8 mouse cellular contexts compared by ENCODE assay signal in genomic region chr14:31656857-31657645, GRCm38 (mm10). TPM values are rescaled to one million over a fixed set of nuclear protein-coding genes. Genes with fewer than 3 reads are reported as not detected.
DNase-seq lines count a peak whose midpoint lies in the region; ATAC-seq and TF ChIP-seq lines count a peak whose summit lies in the region.
"Had no signal": no experiment of that assay in that cellular context is flagged by ENCODE, and none has a peak within 500 bp of the region (broad histone marks: within the 10 kb centered on the region; RNA-seq: fewer than 3 reads in every experiment).

No protein-coding gene starts in this region.

- in situ Hi-C loops in CH12.LX (cut with MboI; ENCODE audit: low pct_ligation_motif_present, low pct_unique_long_range_greater_than_20kb, low sequenced_read_pairs) = loop anchor here (10.0 kb wide), 2 partner anchors 288 to 428 kb away; partner anchors contain the start of genes Dph3 and Oxnad1

- no peaks in the 10 kb centered on the region for H3K79me3 ChIP-seq in C2C12 (ENCODE audit: low read depth)

- 36% methylated on average over 5 of the region's 5 CpGs for WGBS in forebrain, embryonic 14.5 days
- 23% methylated on average over 5 of the region's 5 CpGs for WGBS in intestine, embryonic 16.5 days
- WGBS in liver, postnatal 0 days (ENCODE audit: insufficient replicate concordance) = 19% methylated on average over 5 of the region's 5 CpGs

- no peak overlapping the region for H3K9ac ChIP-seq in CH12.LX (ENCODE audit: insufficient read depth, low read depth)
- no peak overlapping the region for H3K9ac ChIP-seq in forebrain, embryonic 14.5 days (ENCODE audit: low read length)
- H3K9ac ChIP-seq in intestine, embryonic 16.5 days (ENCODE audit: low read depth, low read length) = no peak overlapping the region
- no peak overlapping the region for H3K9ac ChIP-seq in liver, postnatal 0 days (replicated peaks)

- no peak overlapping the region for H3K4me2 ChIP-seq in CH12.LX (ENCODE audit: insufficient read depth, low read depth, poor library complexity, severe bottlenecking)
- H3K4me2 ChIP-seq in forebrain, embryonic 14.5 days (ENCODE audit: low read length) = no peak overlapping the region
- no peak overlapping the region for H3K4me2 ChIP-seq in intestine, embryonic 16.5 days (ENCODE audit: low read depth, low read length)
- no peak overlapping the region for H3K4me2 ChIP-seq in liver, postnatal 0 days (ENCODE audit: low read depth, low read length)

- peaks cover 31% of the 10 kb centered on the region for H3K79me2 ChIP-seq in C2C12 (ENCODE audit: control insufficient read depth, insufficient read depth)
- H3K79me2 ChIP-seq in CH12.LX (replicated peaks; ENCODE audit: control insufficient read depth, extremely low read depth, insufficient read depth, poor library complexity, severe bottlenecking) = no peaks in the 10 kb centered on the region; the same call in 1 of the 2 replicates

- no peak overlapping the region for H3K27ac ChIP-seq in CH12.LX (ENCODE audit: insufficient read depth, low read depth)
- no peak overlapping the region for H3K27ac ChIP-seq in forebrain, embryonic 14.5 days (ENCODE audit: low read depth, low read length)
- H3K27ac ChIP-seq in intestine, embryonic 16.5 days (ENCODE audit: low read length) = 0 out of 2 replicates have a peak overlapping the region, but pooled peaks have one; percentile 19
- H3K27ac ChIP-seq in liver, postnatal 0 days (ENCODE audit: low read depth) = no peak overlapping the region

- H3K4me1 ChIP-seq in CH12.LX (ENCODE audit: control insufficient read depth in 1 of 2, insufficient read depth in 2 of 2) = peaks cover 34 to 96% of the 10 kb centered on the region in 2 experiments
- peaks cover 31% of the 10 kb centered on the region for H3K4me1 ChIP-seq in forebrain, embryonic 14.5 days (ENCODE audit: control insufficient read depth, insufficient read depth, low read length)
- peaks cover 28% of the 10 kb centered on the region for H3K4me1 ChIP-seq in intestine, embryonic 16.5 days (ENCODE audit: control insufficient read depth, insufficient read depth, low read length)
- peaks cover 35% of the 10 kb centered on the region for H3K4me1 ChIP-seq in liver, postnatal 0 days (ENCODE audit: insufficient read depth)

- no peak for TF ChIP-seq POLR2A in CH12.LX (IDR thresholded peaks at IDR 0.05; ENCODE audit: low read depth, low read length)

- TF ChIP-seq EP300 in CH12.LX (IDR thresholded peaks at IDR 0.05; ENCODE audit: low read length) = no peak
- TF ChIP-seq EP300 in liver, postnatal 0 days (IDR thresholded peaks at IDR 0.05; ENCODE audit: low read depth) = no peak

- DNase-seq in CH12.LX (ENCODE audit: extremely low read depth) = peak; percentile 77
- peak; percentile 72 to 83 for DNase-seq in cerebellum, adult 18-20 months
- DNase-seq in forebrain, embryonic 14.5 days (ENCODE audit: low spot score) = peak; percentile 86
- DNase-seq in liver, postnatal 0 days = peak; percentile 78
- DNase-seq in retina, embryonic 14.5 days (ENCODE audit: low spot score) = peak; percentile 84

- H3ac ChIP-seq in C2C12 (ENCODE audit: control insufficient read depth, insufficient read length, low read depth) = no peak overlapping the region

- peak; percentile 30 for ATAC-seq in forebrain, embryonic 14.5 days
- 0 out of 2 replicates have a peak, but pooled peaks have one; percentile 9 for ATAC-seq in intestine, embryonic 16.5 days
- ATAC-seq in liver, postnatal 0 days = peak; percentile 43; the same call in 1 of the 2 replicates

- H3K36me3 ChIP-seq in C2C12 (ENCODE audit: control insufficient read depth, insufficient read depth) (no peaks in the 10 kb centered on the region), CH12.LX (replicated peaks in 1 of 2; ENCODE audit: control insufficient read depth in 1 of 2, insufficient read depth in 1 of 2, low read length in 1 of 2) (peaks cover 0 to 7% of the 10 kb centered on the region in 2 experiments)
- H3K36me3 ChIP-seq in forebrain, embryonic 14.5 days (ENCODE audit: control insufficient read depth, insufficient read depth, low read length) = no peaks in the 10 kb centered on the region
- no peaks in the 10 kb centered on the region for H3K36me3 ChIP-seq in intestine, embryonic 16.5 days (ENCODE audit: control insufficient read depth, insufficient read depth, low read length)
- H3K36me3 ChIP-seq in liver, postnatal 0 days (replicated peaks; ENCODE audit: insufficient read depth, low read length) = no peaks in the 10 kb centered on the region

- TF ChIP-seq CTCF in C2C12 (IDR thresholded peaks at IDR 0.05; ENCODE audit: control insufficient read depth, insufficient read depth, insufficient read length) (peak; percentile 48), CH12.LX (conservative IDR thresholded peaks at IDR 0.05 in 1 of 2, IDR thresholded peaks at IDR 0.05 in 1 of 2; ENCODE audit: low read depth in 2 of 2, low read length in 2 of 2) (peak; percentile 93 to 95)
- peak; percentile 91 for TF ChIP-seq CTCF in liver, postnatal 0 days (IDR thresholded peaks at IDR 0.05; ENCODE audit: low read depth)

- H3K9me3 ChIP-seq in CH12.LX (replicated peaks; ENCODE audit: low read length) = no peaks in the 10 kb centered on the region
- no peaks in the 10 kb centered on the region for H3K9me3 ChIP-seq in forebrain, embryonic 14.5 days (replicated peaks; ENCODE audit: control insufficient read depth, low read length)
- H3K9me3 ChIP-seq in intestine, embryonic 16.5 days (ENCODE audit: control insufficient read depth, low read length) = no peaks in the 10 kb centered on the region
- no peaks in the 10 kb centered on the region for H3K9me3 ChIP-seq in liver, postnatal 0 days (ENCODE audit: low read length)

- no peaks in the 10 kb centered on the region for H3K27me3 ChIP-seq in C2C12 (ENCODE audit: control insufficient read depth, insufficient read depth, insufficient read length)
- no peaks in the 10 kb centered on the region for H3K27me3 ChIP-seq in CH12.LX (replicated peaks)
- H3K27me3 ChIP-seq in forebrain, embryonic 14.5 days (replicated peaks; ENCODE audit: control insufficient read depth, insufficient read depth, low read length) = no peaks in the 10 kb centered on the region
- H3K27me3 ChIP-seq in intestine, embryonic 16.5 days (replicated peaks; ENCODE audit: control insufficient read depth, insufficient read depth, low read length) = no peaks in the 10 kb centered on the region
- H3K27me3 ChIP-seq in liver, postnatal 0 days (ENCODE audit: insufficient read depth, low read length) = no peaks in the 10 kb centered on the region

- no peak overlapping the region for H3K4me3 ChIP-seq in C2C12 (ENCODE audit: insufficient read depth, poor library complexity, severe bottlenecking)
- H3K4me3 ChIP-seq in CH12.LX (replicated peaks in 1 of 3; ENCODE audit: low read depth in 2 of 3, low read length in 2 of 3, poor library complexity in 1 of 3) = no peak overlapping the region
- no peak overlapping the region for H3K4me3 ChIP-seq in forebrain, embryonic 14.5 days (ENCODE audit: low read depth, low read length)
- no peak overlapping the region for H3K4me3 ChIP-seq in intestine, embryonic 16.5 days (ENCODE audit: low read length)
- H3K4me3 ChIP-seq in liver, postnatal 0 days (ENCODE audit: low read depth, low read length) = no peak overlapping the region

- dilution Hi-C loops in CH12.LX (cut with MboI; ENCODE audit: extremely low pct_ligation_motif_present, extremely low pct_unique_long_range_greater_than_20kb, low sequenced_read_pairs) = no loop called here

- peak; percentile 98 for TF ChIP-seq RAD21 in CH12.LX (IDR thresholded peaks at IDR 0.05; ENCODE audit: low read depth, low read length)

TF ChIP-seq in C2C12, 6 proteins besides CTCF, POLR2A, EP300 and RAD21:
- no peak for TF ChIP-seq MAX (IDR thresholded peaks at IDR 0.05)

TF ChIP-seq in CH12.LX, 34 proteins besides CTCF, POLR2A, EP300 and RAD21:
- TF ChIP-seq JUND (conservative IDR thresholded peaks at IDR 0.05; ENCODE audit: low read depth, low read length) (0 out of 2 replicates have a peak, but pooled peaks have one; percentile 16), ZC3H11A (IDR thresholded peaks at IDR 0.05; ENCODE audit: low read depth, low read length) (peak; percentile 79), SMC3 (IDR thresholded peaks at IDR 0.05; ENCODE audit: low read depth, low read length) (peak; percentile 96), MXI1 (IDR thresholded peaks at IDR 0.05; ENCODE audit: low read depth, low read length) (no peak)

RNA-seq across cellular contexts. Expression of gene Hacl1, which starts 16.0 kb away (rescaled TPM):
- 1.4 TPM for polyA plus RNA-seq in C2C12 (2012; fragmentation: generic; extraction: Trizol)
- total RNA-seq in CH12.LX (2012; rRNA removed) = 14.3 and 20.2 TPM in 2 replicates
- total RNA-seq in CH12.LX (2014; rRNA removed) = 22.6 and 23.7 TPM in 2 replicates
- 13.6 and 13.7 TPM in 2 replicates for polyA plus RNA-seq in CH12.LX (2012; ENCODE audit: insufficient read length, low read depth)
- polyA plus RNA-seq in forebrain, embryonic 14.5 days (2014; fragmentation: Nextera tagmentation; extraction: Ambion mirVana) = 10.2 and 13.0 TPM in 2 replicates
- polyA plus RNA-seq in intestine, embryonic 16.5 days (2015; fragmentation: Nextera tagmentation; extraction: Ambion mirVana) = 19.9 and 26.1 TPM in 2 replicates
- 310 and 342 TPM in 2 replicates for polyA plus RNA-seq in liver, postnatal 0 days (2015; fragmentation: Nextera tagmentation; extraction: Ambion mirVana)

RNA-seq across cellular contexts. Expression of gene Btd, which starts 16.2 kb away (rescaled TPM):
- polyA plus RNA-seq in C2C12 (2012; fragmentation: generic; extraction: Trizol) = 16.7 TPM
- total RNA-seq in CH12.LX (2012; rRNA removed) = 14.1 and 16.2 TPM in 2 replicates
- total RNA-seq in CH12.LX (2014; rRNA removed) = 22.5 and 23.0 TPM in 2 replicates
- 18.2 and 25.4 TPM in 2 replicates for polyA plus RNA-seq in CH12.LX (2012; ENCODE audit: insufficient read length, low read depth)
- 17.3 and 19.0 TPM in 2 replicates for polyA plus RNA-seq in forebrain, embryonic 14.5 days (2014; fragmentation: Nextera tagmentation; extraction: Ambion mirVana)
- polyA plus RNA-seq in intestine, embryonic 16.5 days (2015; fragmentation: Nextera tagmentation; extraction: Ambion mirVana) = 30.0 and 31.2 TPM in 2 replicates
- 40.3 and 44.1 TPM in 2 replicates for polyA plus RNA-seq in liver, postnatal 0 days (2015; fragmentation: Nextera tagmentation; extraction: Ambion mirVana)

RNA-seq across cellular contexts. Expression of gene Gm49387, which starts 16.4 kb away (rescaled TPM):
- not detected for polyA plus RNA-seq in C2C12 (2012; fragmentation: generic; extraction: Trizol)
- not detected in 2 replicates for total RNA-seq in CH12.LX (2012; rRNA removed)
- not detected in 2 replicates for total RNA-seq in CH12.LX (2014; rRNA removed)
- 0.71 TPM in 1 of 2 replicates, not detected in the other for polyA plus RNA-seq in CH12.LX (2012; ENCODE audit: insufficient read length, low read depth)
- not detected in 2 replicates for polyA plus RNA-seq in forebrain, embryonic 14.5 days (2014; fragmentation: Nextera tagmentation; extraction: Ambion mirVana)
- 3.0 and 4.3 TPM in 2 replicates for polyA plus RNA-seq in intestine, embryonic 16.5 days (2015; fragmentation: Nextera tagmentation; extraction: Ambion mirVana)
- polyA plus RNA-seq in liver, postnatal 0 days (2015; fragmentation: Nextera tagmentation; extraction: Ambion mirVana) = 0.89 and 3.9 TPM in 2 replicates
- total RNA-seq: layer of hippocampus, postnatal 36 days had no signal

Comparison
In these comparisons a context has a peak if more than half of its experiments do, and no peak if none do; other contexts are left out.
1. RNA of gene Hacl1, which starts 16.0 kb away (polyA plus RNA-seq): 310 to 342 TPM in liver, postnatal 0 days; 19.9 to 26.1 TPM in intestine, embryonic 16.5 days, 13.6 to 13.7 TPM in CH12.LX, 10.2 to 13.0 TPM in forebrain, embryonic 14.5 days and 1.4 TPM in C2C12 (single experiment); every median in the first group is over 10 times any median in the second.
2. Peak in every context shown above with its lines, with median percentiles within 50 percentile points of each other: CTCF ChIP-seq, DNase-seq and ATAC-seq.